Mouse (Mus musculus) liver, embryonic 11.5 days (tissue): ENCODE measurements at regions not wholly inside any gene's neighbourhood (a gene's known extent, or its start where the extent isn't known, plus 50 kb on each side); places are given as distances from the start of the nearest gene placed in this dataset.

Experiments used
- ATAC-seq: fragments of 200-750 bp; cut with Nextera tagmentation; replicated peaks from 2 replicates; pipeline ENCODE4 v1.8.0; 2017; ENCODE audit warnings: moderate number of reproducible peaks, mild to moderate bottlenecking, moderate TSS enrichment, moderate library complexity; ENCODE audit not compliant: low FRiP score
- DNase-seq: peaks from one replicate; pipeline ENCODE4 v3.0.0-alpha.2; 2017; ENCODE audit warnings: low spot score
- H3K27ac ChIP-seq: fragments of 300-500 bp; sonication (generic); 2 replicates; pipeline ENCODE4 v1.5.1; 2014; ENCODE audit warnings: mild to moderate bottlenecking, low read depth, low read length, control low read depth
- H3K27me3 ChIP-seq: fragments of 300-500 bp; sonication (generic); replicated peaks from 2 replicates; pipeline ENCODE4 v1.6.1; 2014; ENCODE audit warnings: low read length, mixed read lengths; ENCODE audit not compliant: control insufficient read depth, insufficient read depth
- H3K36me3 ChIP-seq: fragments of 300-500 bp; sonication (generic); 2 replicates; pipeline ENCODE4 v1.6.1; 2014; ENCODE audit warnings: mild to moderate bottlenecking, low read length, moderate library complexity, mixed read lengths; ENCODE audit not compliant: control insufficient read depth, insufficient read depth
- H3K4me1 ChIP-seq: fragments of 300-500 bp; sonication (generic); replicated peaks from 2 replicates; pipeline ENCODE4 v1.6.1; 2014; ENCODE audit warnings: low read length, mixed read lengths; ENCODE audit not compliant: control insufficient read depth, insufficient read depth
- H3K4me2 ChIP-seq: fragments of 300-500 bp; sonication (generic); 2 replicates; pipeline ENCODE4 v1.6.1; 2014; ENCODE audit warnings: mild to moderate bottlenecking, control low read depth, moderate library complexity
- H3K4me3 ChIP-seq: fragments of 300-500 bp; sonication (generic); 2 replicates; pipeline ENCODE4 v1.5.1; 2014; ENCODE audit warnings: low read depth, low read length, control low read depth
- H3K9ac ChIP-seq: fragments of 300-500 bp; sonication (generic); 2 replicates; pipeline ENCODE4 v1.6.1; 2014; ENCODE audit warnings: low read depth, low read length, control low read depth
- H3K9me3 ChIP-seq: fragments of 300-500 bp; sonication (generic); 2 replicates; pipeline ENCODE4 v1.6.1; 2016; ENCODE audit warnings: low read length, inconsistent platforms, mixed read lengths; ENCODE audit not compliant: control insufficient read depth
- WGBS: fragments of 180-500 bp; shearing (Covaris S2); extraction: QIAGEN DNeasy Blood & Tissue Kit; methylation state at CpG from one replicate; pipeline ENCODE4 v1.1.7; 2014; 5-methylcytosine and 5-hydroxymethylcytosine counted together

DNA sequence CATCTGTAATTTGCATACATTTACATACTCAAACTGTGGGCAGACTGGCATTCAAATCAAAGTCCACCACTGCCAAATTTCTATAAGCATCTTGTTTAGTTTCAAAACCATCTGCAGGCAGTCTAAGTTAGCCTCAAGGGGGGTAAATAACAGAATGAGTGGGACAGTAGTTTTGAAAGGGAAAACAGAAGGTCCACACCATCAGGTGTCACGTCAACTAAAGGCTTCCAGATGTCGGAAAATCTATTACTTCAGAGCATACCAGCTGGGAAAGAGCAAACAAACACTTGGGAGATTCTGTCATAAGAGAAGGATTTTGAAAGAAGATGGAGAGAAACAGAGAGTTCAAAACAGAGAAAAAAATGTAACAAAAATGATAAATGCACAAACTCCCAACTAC lies 402.1 kb upstream of the Rack1 start:
- ATAC-seq (no peak), DNase-seq (no peak)
- Histone ChIP-seq H3K36me3 (no peaks in the 10 kb centered on the region), H3K27ac (no peak overlapping the region), H3K4me1 (no peaks in the 10 kb centered on the region), H3K4me2 (no peak overlapping the region), H3K9me3 (no peaks in the 10 kb centered on the region), H3K9ac (no peak overlapping the region), H3K27me3 (no peaks in the 10 kb centered on the region), H3K4me3 (no peak overlapping the region)
- 75% methylated on average over 2 of the region's 2 CpGs for WGBS

DNA sequence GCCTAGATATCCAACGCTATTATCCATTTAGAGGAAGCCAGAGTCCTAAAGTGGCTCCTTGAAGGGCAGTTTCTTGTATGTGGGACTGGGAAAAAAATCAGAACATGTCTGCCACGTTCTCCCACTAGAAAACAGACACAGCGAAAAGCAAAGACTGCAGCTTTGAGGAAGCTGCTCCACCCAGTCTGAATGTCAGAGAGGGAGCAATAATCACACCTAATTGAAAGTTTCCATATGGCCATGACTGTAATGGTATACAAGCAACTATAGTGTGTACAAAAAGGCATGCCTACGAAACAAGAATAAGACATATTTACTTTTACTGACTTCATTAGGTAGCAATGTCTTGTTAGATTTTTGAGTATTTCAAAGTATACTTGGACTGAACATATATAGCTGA lies 392.7 kb upstream of the Sgcd start:
- DNase-seq, result no peak
- Histone ChIP-seq H3K9me3 (no peaks in the 10 kb centered on the region), H3K4me3 (no peak overlapping the region), H3K4me1 (no peaks in the 10 kb centered on the region), H3K36me3 (no peaks in the 10 kb centered on the region), H3K27me3 (no peaks in the 10 kb centered on the region), H3K4me2 (no peak overlapping the region), H3K9ac (no peak overlapping the region), H3K27ac (no peak overlapping the region)
- 74% methylated on average over 4 of the region's 4 CpGs for WGBS
- no peak for ATAC-seq

DNA sequence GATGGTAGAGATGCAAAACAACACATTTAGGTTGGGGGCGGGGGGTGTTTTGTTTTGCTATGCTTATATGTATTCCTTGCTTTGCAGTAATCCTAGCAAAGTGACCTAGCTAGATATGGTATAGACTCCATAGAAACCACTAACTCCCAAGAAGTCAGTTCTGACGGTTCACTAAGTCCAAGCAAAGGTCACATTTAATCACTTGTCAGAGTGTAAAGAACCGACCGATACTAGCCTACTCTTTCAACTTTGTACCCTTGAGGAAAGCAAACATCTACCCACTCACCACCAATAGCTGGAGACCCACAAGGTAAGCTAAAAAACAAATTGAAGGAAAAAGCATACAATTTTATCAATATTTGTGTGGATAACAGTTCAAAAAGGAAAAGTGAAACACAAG lies 389.3 kb upstream of the Sgcd start:
- WGBS, result 72% methylated on average over 4 of the region's 4 CpGs
- no peak overlapping the region for H3K9ac ChIP-seq
- H3K27me3 ChIP-seq, result no peaks in the 10 kb centered on the region
- DNase-seq (no peak), ATAC-seq (no peak)
- H3K9me3 ChIP-seq, result no peaks in the 10 kb centered on the region
- H3K4me3 ChIP-seq, result no peak overlapping the region
- no peaks in the 10 kb centered on the region for H3K4me1 ChIP-seq
- no peaks in the 10 kb centered on the region for H3K36me3 ChIP-seq
- no peak overlapping the region for H3K27ac ChIP-seq
- H3K4me2 ChIP-seq, result no peak overlapping the region

DNA sequence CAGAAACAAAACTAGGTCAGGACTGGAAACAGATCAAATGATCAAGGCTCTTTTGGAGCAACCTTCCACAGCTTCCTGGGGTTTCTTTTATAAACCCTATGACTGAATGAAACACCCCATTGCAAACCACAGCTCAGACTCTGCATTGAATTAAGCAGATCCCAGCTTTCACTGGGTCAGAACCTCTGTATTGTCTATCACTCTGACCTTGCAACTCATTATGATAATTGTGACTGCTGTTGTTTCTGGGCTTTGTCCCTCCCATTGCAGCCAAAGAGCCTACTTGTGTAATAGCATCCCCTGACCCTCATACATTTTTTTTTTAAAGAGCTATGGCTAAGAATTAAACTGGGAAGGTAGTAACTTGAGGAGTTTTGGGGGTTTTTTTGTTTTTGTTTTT lies 388.5 kb upstream of the Sgcd start:
- H3K4me1 ChIP-seq, result no peaks in the 10 kb centered on the region
- H3K4me3 ChIP-seq, result no peak overlapping the region
- no peaks in the 10 kb centered on the region for H3K9me3 ChIP-seq
- DNase-seq (no peak), ATAC-seq (no peak)
- no peak overlapping the region for H3K4me2 ChIP-seq
- H3K27ac ChIP-seq, result no peak overlapping the region
- H3K27me3 ChIP-seq, result no peaks in the 10 kb centered on the region
- H3K36me3 ChIP-seq, result no peaks in the 10 kb centered on the region
- H3K9ac ChIP-seq, result no peak overlapping the region

DNA sequence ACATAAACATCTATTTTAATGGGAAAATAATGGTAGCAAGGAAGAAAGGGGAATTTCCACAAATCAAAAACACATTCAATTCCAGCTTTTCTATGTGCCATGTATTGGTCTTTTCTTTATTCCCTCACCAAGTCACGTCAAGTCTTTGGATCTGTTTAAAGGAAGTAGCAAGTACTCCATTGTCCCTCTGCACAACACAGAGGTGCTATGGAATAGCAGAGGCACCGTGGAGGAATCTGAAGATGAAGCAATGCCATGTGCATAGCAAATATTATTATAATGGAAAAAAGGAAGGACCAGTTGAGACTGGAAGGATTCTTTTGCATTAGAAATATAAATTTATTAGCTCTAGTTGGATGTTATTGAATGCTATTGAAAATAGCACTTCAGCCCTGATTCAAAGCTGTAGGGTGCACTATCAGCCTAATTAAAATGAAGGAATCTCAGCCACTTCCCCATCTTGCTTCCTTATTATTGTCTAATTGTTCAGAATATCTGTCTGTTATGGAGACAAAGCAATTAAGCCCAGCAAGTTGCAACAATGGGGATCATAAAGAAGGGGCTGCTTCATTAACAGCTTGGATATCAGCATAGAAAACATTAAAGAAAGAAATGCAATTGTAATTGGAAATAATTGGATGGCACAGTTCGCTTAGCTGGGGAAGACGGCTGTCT lies 362.7 kb upstream of the Sgcd start:
- no peaks in the 10 kb centered on the region for H3K9me3 ChIP-seq
- H3K9ac ChIP-seq, result no peak overlapping the region
- H3K4me1 ChIP-seq, result no peaks in the 10 kb centered on the region
- H3K27ac ChIP-seq, result no peak overlapping the region
- ATAC-seq (no peak), DNase-seq (no peak)
- H3K4me3 ChIP-seq, result no peak overlapping the region
- no peaks in the 10 kb centered on the region for H3K36me3 ChIP-seq
- WGBS, result 74% methylated on average over 4 of the region's 4 CpGs
- no peaks in the 10 kb centered on the region for H3K27me3 ChIP-seq
- no peak overlapping the region for H3K4me2 ChIP-seq

DNA sequence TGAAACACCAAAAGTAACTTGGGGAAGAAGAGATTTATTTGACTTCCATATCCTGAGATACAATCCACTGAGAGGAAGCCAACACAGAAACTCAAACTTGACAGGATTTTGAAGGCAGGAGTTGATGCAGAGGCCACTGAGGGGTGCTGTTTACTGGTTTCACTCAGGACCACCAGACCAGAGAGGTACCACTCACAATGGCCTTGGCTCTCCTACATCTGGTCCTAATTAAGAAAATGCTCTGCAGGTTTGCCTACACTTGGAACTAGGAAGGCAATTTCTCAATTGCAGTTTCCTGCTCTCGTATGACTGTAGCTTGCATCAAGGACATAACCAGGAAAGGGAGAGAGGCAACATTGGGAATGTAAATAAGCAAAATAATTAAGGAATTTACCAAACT lies 325.7 kb upstream of the Sgcd start:
- no peaks in the 10 kb centered on the region for H3K4me1 ChIP-seq
- no peaks in the 10 kb centered on the region for H3K9me3 ChIP-seq
- H3K27ac ChIP-seq, result no peak overlapping the region
- H3K36me3 ChIP-seq, result no peaks in the 10 kb centered on the region
- WGBS, result 31% methylated on average over 1 of the region's 1 CpGs
- ATAC-seq, result no peak
- no peak for DNase-seq
- H3K9ac ChIP-seq, result no peak overlapping the region
- no peaks in the 10 kb centered on the region for H3K27me3 ChIP-seq
- no peak overlapping the region for H3K4me2 ChIP-seq
- no peak overlapping the region for H3K4me3 ChIP-seq

DNA sequence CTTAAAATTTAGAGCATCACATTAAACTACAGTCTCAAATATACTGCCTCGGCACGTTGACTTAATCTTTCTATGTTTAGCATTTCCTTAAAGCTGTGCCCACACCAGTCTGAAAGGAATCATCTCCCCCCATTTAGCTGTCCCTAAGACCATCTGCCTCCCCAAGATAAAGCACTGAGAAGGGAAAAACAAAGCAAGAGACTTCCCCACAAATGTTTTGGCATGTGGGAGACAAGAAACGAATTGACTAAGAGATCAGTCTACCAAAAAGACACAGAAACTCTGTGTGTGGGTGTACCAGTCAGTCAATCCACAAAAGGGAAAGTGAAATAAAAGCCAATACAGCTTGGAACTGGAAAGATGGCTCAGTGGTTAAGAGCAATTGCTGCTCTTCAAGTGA lies 306.6 kb upstream of the Sgcd start:
- Histone ChIP-seq H3K27ac (no peak overlapping the region), H3K27me3 (no peaks in the 10 kb centered on the region), H3K4me1 (no peaks in the 10 kb centered on the region), H3K9ac (no peak overlapping the region), H3K36me3 (no peaks in the 10 kb centered on the region), H3K4me2 (no peak overlapping the region), H3K4me3 (no peak overlapping the region), H3K9me3 (no peaks in the 10 kb centered on the region)
- DNase-seq (no peak), ATAC-seq (no peak)
- 46% methylated on average over 3 of the region's 3 CpGs for WGBS

DNA sequence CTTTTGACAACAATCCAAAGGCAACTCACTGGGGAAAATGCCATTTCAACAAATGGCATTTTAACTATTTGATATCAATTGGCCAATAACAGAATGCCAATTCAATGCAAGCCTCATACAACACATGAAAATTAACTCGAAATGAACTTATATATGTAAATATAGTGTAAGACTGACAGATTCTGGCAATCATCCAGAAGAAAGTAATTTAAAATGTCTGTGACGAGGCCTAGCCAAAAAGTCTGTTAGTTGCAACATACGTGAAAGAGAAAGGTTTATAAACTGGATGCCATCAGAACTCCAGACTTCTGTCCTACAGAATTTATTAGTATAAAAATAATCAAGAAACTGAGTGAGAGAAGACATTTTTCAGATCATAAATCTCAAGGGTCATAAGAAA lies 273.7 kb upstream of the Sgcd start:
- H3K9me3 ChIP-seq, result no peaks in the 10 kb centered on the region
- no peak overlapping the region for H3K4me2 ChIP-seq
- DNase-seq (no peak), ATAC-seq (no peak)
- no peak overlapping the region for H3K9ac ChIP-seq
- no peaks in the 10 kb centered on the region for H3K36me3 ChIP-seq
- no peak overlapping the region for H3K27ac ChIP-seq
- H3K4me3 ChIP-seq, result no peak overlapping the region
- 72% methylated on average over 3 of the region's 3 CpGs for WGBS
- H3K27me3 ChIP-seq, result no peaks in the 10 kb centered on the region
- H3K4me1 ChIP-seq, result no peaks in the 10 kb centered on the region

DNA sequence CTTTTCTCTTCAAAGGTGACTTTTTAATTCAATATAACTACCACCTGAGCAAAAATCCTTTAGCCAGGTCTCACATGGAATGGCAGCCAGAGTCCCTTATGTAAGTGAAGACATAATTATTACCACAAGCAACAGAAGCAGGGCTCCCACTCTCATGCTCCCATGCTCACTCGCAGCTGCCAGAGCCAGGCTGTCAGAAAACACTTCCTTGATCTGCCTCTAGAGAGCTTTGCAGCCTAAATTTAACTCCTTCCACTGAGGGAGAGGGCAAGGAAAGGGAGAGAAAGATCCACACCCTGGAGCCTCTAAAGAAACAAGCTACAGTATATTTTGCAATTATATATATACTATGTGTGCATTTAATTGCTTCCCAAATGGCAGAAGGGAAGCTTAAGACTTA lies 272.3 kb upstream of the Sgcd start:
- DNase-seq, result no peak
- H3K9ac ChIP-seq, result no peak overlapping the region
- WGBS, result 17% methylated on average over 1 of the region's 1 CpGs
- H3K27me3 ChIP-seq, result no peaks in the 10 kb centered on the region
- H3K9me3 ChIP-seq, result no peaks in the 10 kb centered on the region
- no peaks in the 10 kb centered on the region for H3K36me3 ChIP-seq
- no peaks in the 10 kb centered on the region for H3K4me1 ChIP-seq
- H3K4me3 ChIP-seq, result no peak overlapping the region
- H3K27ac ChIP-seq, result no peak overlapping the region
- no peak for ATAC-seq
- H3K4me2 ChIP-seq, result no peak overlapping the region
